Mouse (Mus musculus) A20 (cell line): ENCODE measurements around the gene Cox19.
"Not testable (repeated sequence)": the region's sequence is repeated elsewhere in the genome, so short reads cannot be mapped to it uniquely, and the experiment has no call there.

Experiments
- DNase-seq: peaks from one replicate; pipeline ENCODE4 v3.0.0-alpha.2; 2011; ENCODE audit warnings: low read depth, low spot score

Cox19 gene

GRCm38 (mm10) chr5:139351134-139351533 lies at the start of gene Cox19:
Gene Cox19, minus strand, starts transcription at chr5:139351418.
- DNase-seq, result no peak

DNA sequence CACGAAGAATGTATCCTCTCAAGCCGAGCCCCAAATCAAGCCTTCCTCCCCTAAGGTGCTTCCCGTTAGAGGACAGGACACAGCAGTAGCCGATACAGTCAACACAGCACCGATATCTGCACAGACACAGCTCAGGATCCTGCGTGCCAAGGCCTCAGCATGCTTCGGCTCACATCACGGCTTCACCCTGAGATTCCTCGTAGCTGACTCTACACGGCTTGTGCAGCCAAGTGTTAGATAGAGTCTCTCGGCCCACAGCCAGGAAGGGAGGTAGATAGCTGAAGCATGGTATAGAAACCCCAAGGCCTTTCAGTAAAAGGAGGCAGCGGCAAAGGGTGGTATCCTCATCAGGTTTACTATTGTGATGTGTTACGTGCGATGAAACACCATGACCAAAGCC lies 48.8 kb upstream of the Cox19 start:
- no peak for DNase-seq

DNA sequence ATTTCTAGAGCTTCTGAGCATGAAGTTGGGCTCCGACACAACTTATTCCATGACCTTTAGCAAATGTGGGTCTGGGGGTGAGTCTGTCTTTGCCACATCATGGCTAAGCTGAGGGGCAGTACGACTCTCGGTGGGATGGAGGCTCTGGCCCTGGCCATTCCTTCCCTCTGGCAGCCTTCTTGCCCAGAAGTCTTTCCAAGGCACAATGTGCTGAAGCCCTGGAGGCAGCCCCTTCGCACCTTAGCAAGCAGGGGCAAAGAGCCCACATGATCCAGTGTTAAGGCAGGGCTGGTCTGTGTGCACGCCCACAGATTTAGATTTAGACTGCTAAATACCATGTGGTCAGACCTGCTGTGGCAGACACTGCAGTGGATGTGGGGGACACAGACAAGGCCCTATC lies 47.6 kb upstream of the Cox19 start:
- DNase-seq, result no peak

DNA sequence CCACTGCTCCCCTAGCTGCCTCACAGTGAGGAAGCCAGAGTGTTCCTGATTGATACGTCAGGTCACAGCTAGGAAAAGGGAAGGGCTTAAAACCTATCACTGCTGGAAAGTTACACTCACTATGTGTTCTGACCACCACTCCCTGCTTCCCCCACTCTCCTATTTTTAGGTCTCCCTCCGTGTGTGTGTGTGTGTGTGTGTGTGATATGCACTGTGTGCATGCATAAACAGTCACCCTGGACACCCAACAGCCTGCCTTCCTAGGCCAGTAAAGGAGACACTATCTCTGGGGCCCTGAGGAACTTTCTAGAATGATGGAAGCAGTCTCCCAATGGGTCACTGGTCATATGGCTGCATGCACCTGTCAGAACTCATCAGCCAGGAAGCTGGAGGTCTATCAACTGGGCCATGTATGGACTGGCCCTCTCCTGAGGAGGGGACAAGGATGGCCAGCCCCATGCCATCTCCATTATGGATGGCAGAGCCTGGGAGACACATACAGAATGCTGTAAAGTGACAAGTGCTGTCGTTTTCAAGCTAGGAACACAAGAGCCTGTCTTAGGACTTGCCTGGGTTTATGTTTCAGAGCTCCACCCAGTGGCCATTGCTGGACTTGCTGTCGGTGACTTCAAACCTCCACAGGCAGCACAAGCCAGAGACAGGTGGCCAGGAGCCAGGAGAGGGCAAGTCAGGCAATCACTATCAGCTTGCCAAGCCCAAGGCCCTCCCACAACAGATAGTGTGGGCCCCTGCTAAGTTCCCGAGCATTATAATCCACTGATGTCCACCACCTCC lies 46.9 kb upstream of the Cox19 start:
- DNase-seq, result peak; percentile 86

DNA sequence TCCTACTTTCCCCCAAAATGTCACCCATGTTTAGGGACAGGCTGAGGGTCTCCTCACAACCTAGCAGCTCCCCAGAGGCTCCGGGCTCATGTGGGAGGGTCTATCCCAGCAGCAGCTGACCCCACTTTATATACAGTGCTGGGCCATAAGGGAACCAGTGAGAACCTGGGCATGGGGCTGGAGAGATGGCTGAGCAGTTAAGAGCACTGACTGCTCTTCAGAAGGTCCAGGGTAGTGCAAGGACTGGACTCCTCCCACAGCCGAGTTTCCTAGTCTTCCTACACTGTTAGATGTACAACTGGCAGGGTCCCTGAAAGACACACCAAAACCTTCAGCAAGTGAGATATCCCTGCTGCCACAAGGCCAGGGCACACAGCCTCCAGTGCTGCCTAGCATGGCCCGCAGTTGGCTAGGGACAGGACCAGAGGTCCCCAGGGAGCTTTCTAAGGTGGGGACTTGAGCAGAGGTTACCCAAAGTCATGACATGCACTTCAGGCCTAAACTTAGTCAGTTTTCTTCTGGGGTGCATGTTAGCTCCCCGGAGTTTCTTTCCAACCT lies 46.2 kb upstream of the Cox19 start:
- no peak for DNase-seq

- DNase-seq, result no peak
Observed at GRCm38 (mm10) chr5:139395528-139395927, 44.3 kb upstream of the Cox19 start.

DNA sequence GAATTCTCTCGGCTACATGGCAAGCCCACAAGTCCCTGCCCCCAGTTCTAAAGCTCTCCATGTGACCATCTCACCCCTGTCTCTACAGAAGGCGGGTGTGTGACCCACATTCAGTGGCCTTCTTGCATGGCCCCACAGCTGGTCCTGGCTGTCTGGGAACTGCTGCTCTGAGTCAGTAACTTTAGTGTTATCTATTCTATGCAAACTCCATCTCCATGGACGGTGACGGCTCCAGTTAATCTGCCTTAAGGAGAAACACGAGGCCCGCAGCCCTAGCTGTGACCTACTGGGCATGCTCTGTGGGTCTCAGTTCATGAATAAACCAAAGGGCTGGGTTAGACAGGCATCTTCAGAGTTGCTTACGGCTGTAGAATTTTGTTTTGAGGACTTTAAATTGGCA lies 43.2 kb upstream of the Cox19 start:
- DNase-seq, result no peak

GRCm38 (mm10) chr5:139393197-139393588 lies 42.0 kb upstream of the Cox19 start:
- no peak for DNase-seq

DNA sequence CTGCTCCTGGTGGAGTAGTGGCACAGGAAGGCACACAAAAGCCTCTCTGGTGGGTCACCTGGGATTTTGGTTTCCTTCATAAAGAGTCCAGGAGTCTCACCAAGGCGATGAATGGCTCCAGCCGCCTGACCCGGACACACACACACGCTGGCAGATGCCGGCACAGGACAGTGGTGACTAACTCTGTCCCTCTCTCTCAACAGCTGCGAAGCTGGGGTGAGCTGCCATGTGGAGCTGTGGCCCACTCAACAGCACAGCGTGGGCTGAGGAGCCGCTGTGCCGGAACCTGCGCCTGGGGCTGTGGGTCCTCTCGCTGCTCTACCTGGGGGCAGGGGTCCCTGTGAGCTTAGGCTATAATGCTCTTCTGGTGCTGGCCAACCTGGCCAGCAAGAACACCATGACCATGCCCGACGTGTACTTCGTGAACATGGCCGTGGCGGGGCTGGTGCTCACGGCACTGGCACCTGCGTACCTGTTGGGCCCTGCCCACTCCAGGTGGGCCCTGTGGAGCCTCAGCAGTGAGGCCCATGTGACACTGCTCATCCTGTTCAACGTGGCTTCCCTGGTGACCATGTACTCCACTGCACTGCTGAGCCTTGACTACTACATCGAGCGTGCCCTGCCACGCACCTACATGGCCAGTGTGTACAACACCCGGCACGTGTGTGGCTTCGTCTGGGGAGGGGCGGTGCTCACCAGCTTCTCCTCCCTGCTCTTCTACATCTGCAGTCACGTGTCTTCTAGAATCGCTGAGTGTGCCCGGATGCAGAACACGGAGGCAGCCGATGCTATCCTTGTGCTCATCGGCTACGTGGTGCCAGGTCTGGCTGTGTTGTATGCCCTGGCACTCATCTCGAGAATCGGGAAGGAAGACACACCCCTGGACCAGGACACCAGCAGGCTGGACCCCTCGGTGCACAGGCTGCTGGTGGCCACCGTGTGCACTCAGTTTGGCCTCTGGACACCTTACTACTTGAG lies 41.3 kb upstream of the Cox19 start:
- DNase-seq, result no peak

GRCm38 (mm10) chr5:139391309-139391990 lies 40.2 kb upstream of the Cox19 start:
- no peak for DNase-seq

DNA sequence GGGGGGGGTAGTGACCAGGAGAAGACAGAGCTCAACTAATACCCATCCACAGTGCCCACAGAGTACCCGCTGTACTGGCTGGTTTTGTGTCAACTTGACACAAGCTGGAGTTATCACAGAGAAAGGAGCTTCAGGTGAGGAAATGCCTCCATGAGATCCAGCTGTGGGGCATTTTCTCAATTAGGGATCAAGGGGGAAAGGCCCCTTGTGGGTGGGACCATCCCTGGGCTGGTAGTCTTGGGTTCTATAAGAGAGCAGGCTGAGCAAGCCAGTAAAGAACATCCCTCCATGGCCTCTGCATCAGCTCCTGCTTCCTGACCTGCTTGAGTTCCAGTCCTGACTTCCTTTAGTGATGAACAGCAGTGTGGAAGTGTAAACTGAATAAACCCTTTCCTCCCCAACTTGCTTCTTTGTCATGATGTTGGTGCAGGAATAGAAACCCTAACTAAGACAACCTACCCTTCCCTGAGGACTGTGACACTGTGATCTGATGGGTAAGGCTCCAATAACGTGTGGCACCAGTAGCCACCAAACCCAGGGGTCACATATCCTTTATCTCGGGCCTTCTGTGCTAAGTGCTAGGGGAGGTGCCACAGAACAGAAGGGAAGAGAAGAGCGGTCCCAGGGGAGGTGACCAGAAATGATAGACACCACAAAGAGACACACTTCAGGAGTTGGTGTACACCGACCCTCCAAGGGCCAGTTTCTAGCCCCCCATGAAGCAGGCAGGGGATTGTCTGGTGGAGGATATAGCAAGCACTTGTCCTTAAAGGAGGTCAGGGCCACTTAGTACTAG lies 39.3 kb upstream of the Cox19 start:
- DNase-seq, result not testable (repeated sequence)

GRCm38 (mm10) chr5:139389676-139390061 lies 38.5 kb upstream of the Cox19 start:
- DNase-seq, result no peak

DNA sequence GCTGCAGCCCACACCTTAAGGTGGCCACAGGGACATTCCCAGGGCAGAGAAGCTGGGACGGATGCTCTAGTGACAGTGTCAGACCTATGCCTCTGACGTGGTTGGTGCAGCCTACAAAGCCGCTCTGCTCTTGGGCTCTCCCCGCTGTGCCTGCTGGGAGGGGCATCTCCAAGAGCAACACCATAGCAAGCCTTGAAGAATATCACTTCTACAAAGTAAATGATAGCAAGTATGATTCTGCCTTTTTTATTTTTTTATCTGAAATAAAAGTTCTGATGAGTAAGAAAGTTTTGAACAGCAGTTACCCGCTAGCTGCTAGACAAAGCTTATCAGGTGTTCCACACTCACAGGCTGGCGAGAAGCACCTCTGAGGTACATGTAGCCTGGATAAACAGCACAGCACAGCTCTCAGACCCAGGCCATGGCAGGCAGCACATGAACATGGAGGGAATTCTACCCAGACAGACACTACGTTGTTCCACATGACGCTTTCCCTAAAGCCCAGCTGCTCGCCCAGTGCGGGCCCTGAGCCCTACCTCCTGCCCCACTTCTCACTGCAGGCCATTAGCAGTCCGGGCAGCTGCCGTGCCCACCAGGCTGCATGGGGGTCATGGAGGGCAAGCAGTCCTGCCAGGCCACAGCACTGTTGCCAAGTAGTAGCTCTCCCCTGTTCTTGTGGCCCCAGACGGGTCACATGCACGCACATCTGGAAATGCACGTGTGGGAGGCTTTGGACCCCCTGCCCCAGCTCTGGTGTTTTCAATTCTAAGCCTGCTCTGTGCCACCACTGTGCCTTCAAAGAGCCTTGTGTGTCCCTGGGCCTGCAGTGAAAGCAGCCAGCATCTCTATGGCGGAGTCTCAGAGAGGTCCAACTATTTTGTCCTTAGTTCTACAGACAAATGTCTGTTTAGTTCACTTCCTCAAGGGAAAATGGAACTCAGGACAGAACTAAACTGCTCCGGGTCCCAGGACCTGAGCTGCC lies 37.8 kb upstream of the Cox19 start:
- DNase-seq, result no peak

DNA sequence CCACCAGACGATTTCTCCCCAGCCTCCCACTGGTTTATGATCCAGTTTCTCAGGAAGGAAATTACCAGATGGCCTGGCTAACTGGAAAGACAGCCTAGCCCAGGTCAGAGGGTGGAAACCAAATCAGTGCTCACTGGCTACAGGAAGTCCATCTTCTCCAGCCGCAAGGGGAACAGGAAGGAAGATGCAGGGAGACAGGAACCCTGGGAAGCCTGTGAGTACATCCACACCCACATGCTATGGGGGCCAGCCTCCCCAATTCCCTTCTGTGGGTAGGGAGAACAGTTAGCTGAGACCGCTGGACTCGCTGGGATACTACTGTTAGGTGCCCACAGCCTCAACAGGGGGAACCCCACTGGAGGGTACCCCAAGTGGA lies 37.0 kb upstream of the Cox19 start:
- no peak for DNase-seq

DNA sequence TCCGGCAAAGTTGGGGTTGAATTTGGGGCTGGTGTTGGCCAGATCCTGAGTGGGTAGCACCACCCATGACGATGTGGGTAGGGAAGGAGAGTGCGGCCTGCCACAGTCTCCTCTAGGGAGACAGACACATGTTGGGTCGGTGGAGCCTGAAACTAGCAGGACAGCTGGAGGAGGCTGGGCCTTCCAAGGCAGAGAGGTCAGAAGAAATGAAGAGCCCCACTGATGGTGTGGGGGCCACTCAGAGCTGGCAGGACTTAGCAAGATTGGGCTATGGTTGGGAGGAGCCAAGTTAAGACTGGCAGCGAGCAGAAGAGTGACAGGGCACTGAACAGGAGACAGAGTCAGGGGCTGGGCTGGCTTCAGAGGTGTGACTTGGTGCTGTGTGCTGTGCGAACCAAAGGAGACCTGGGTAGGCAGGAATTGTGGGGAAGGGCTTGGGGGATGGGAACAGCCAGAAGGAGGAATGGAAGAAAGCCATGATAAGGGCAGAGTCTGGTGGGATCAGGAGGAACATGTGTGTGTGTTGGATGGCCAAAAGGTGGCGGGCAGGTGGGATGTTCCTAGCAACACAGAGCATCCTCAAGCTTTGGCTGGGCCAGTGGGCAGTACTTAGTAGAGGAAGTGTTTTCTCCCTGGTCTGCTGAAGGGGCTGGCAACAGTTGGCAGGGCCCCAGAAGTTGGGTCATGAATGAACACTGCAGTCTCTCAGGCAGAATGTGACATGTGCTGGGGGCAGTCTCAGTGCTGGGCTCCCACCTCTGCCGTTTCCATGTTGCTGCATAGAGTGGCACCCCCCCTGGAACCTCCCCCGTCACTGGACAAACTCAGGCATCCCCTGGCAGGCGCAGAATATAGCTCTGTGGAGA lies 36.3 kb upstream of the Cox19 start:
- no peak for DNase-seq

GRCm38 (mm10) chr5:139386047-139386446 lies 34.8 kb upstream of the Cox19 start:
- DNase-seq, result no peak

- no peak for DNase-seq
Observed at GRCm38 (mm10) chr5:139384531-139384930, 33.3 kb upstream of the Cox19 start.

DNA sequence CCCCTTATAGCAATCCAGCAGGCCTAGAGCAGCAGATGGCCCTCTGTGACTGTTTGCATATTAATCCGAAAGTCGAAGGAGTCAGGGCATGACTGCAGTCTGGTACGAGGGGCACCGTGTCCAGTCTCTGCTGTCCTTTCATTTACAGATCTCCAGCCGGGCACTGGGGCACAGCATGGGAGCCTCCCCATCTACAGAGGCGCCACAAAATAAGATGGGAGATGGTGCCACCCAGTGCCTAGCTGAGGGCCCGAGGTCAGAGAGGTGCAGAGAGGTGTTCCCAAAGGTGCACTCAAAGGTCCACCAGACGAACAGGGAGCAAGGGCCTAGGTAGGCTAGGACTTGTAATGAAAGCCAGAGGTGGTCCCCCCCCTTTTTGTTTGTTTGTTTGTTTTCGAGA lies 32.0 kb upstream of the Cox19 start:
- no peak for DNase-seq

GRCm38 (mm10) chr5:139382760-139383159 lies 31.5 kb upstream of the Cox19 start:
- DNase-seq, result no peak
